Mouse (Mus musculus) hindbrain, embryonic 11.5 days (tissue): ENCODE measurements around the gene Cblb. TPM values are rescaled to one million over a fixed set of nuclear protein-coding genes. Genes with fewer than 3 reads are reported as not detected.

ENCODE experiments used
- ATAC-seq: fragments of 200-750 bp; cut with Nextera tagmentation; 2 replicates; pipeline ENCODE4 v1.8.0; 2017; ENCODE audit warnings: mild to moderate bottlenecking, moderate TSS enrichment, moderate library complexity; ENCODE audit not compliant: low FRiP score
- DNase-seq: peaks from one replicate; pipeline ENCODE4 v3.0.0-alpha.2; 2015; ENCODE audit warnings: low spot score
- H3K27ac ChIP-seq: fragments of 300-500 bp; sonication (generic); 2 replicates; pipeline ENCODE4 v1.5.1; 2014; ENCODE audit warnings: mild to moderate bottlenecking, low read depth, low read length
- H3K27me3 ChIP-seq: fragments of 300-500 bp; sonication (generic); 2 replicates; pipeline ENCODE4 v1.6.1; 2014; ENCODE audit warnings: mild to moderate bottlenecking, low read length, moderate library complexity, mixed read lengths; ENCODE audit not compliant: control insufficient read depth, insufficient read depth
- H3K36me3 ChIP-seq: fragments of 300-500 bp; sonication (generic); 2 replicates; pipeline ENCODE4 v1.6.1; 2014; ENCODE audit warnings: mild to moderate bottlenecking, low read length, moderate library complexity, mixed read lengths; ENCODE audit not compliant: control insufficient read depth, insufficient read depth
- H3K4me1 ChIP-seq: fragments of 300-500 bp; sonication (generic); replicated peaks from 2 replicates; pipeline ENCODE4 v1.6.1; 2014; ENCODE audit warnings: low read length, mixed read lengths; ENCODE audit not compliant: control insufficient read depth, insufficient read depth
- H3K4me2 ChIP-seq: fragments of 300-500 bp; sonication (generic); replicated peaks from 2 replicates; pipeline ENCODE4 v1.6.1; 2014; ENCODE audit warnings: mild to moderate bottlenecking, low read depth, low read length
- H3K4me3 ChIP-seq: fragments of 300-500 bp; sonication (generic); 2 replicates; pipeline ENCODE4 v1.5.1; 2014; ENCODE audit warnings: low read depth, low read length
- H3K9ac ChIP-seq: fragments of 300-500 bp; sonication (generic); 2 replicates; pipeline ENCODE4 v1.6.1; 2014; ENCODE audit warnings: low read depth, low read length
- H3K9me3 ChIP-seq: fragments of 300-500 bp; sonication (generic); 2 replicates; pipeline ENCODE4 v1.6.1; 2016; ENCODE audit warnings: low read length; ENCODE audit not compliant: control insufficient read depth
- WGBS: fragments of 180-500 bp; shearing (Covaris S2); extraction: QIAGEN DNeasy Blood & Tissue Kit; methylation state at CpG from one replicate; pipeline ENCODE4 v1.1.7; 2014; 5-methylcytosine and 5-hydroxymethylcytosine counted together
- polyA plus RNA-seq: library from polyadenylated mRNA; unstranded; fragments of >200 nt; fragmentation: Nextera tagmentation; extraction: Ambion mirVana; gene quantifications from 2 replicates; pipeline ENCODE4 v1.2.1, GENCODE M21; 2014

The Cblb gene
- polyA plus RNA-seq, 1 experiment from 2014 or later: 54.6 TPM

DNA sequence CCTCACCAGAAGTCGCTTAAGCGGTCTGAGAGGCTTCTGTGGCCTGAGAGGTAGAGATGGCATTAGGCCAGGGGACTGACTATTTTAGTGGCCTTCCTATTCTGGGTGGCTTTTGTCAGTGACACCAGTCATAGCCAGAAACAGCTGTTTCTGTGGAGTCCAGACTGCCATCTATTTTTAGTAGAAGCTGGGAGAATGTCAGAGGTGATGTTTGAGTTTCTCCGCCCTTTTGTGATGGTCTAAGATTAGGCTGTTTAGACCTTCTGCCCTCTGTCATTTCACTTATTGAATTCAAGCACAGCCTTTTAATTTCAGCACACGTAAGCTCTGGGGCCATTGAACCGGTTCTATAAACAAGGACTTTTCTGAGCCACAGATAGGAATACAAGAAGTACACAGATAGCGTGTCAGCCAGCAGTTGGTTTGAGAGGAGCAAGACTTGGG, 40.8 kb downstream of the Cblb start:
- Histone ChIP-seq H3K9ac (no peak overlapping the region), H3K4me3 (no peak overlapping the region), H3K4me1 (no peaks in the 10 kb centered on the region), H3K27ac (no peak overlapping the region), H3K9me3 (no peaks in the 10 kb centered on the region), H3K27me3 (no peaks in the 10 kb centered on the region), H3K4me2 (no peak overlapping the region), H3K36me3 (no peaks in the 10 kb centered on the region)
- ATAC-seq (no peak), DNase-seq (no peak)
- WGBS: 76% methylated on average over 6 of the region's 6 CpGs

DNA sequence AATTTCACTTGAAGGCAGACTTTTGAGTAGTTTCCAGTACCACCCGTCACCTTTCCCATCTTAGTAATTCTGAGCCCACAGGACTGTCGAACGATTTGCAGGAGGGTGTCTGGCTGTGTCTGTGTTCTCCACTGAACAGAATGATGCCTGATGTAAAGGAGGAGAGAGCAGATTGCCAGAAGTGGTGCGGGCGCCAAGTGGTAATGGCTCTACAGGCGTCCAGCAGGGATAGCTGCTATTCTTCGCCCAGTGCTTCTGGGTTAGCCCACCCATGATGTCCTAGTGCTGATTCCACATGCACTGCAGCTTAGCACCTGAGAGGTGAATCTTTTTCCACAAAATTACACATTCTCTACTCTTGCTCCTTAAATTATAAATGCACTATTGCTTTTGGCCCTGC, 45.6 kb downstream of the Cblb start:
- ATAC-seq (no peak), DNase-seq (no peak)
- H3K9me3 ChIP-seq: no peaks in the 10 kb centered on the region
- no peak overlapping the region for H3K4me3 ChIP-seq
- no peak overlapping the region for H3K4me2 ChIP-seq
- H3K27me3 ChIP-seq: no peaks in the 10 kb centered on the region
- 91% methylated on average over 7 of the region's 7 CpGs for WGBS
- no peaks in the 10 kb centered on the region for H3K36me3 ChIP-seq
- H3K9ac ChIP-seq: no peak overlapping the region
- H3K4me1 ChIP-seq: no peaks in the 10 kb centered on the region
- no peak overlapping the region for H3K27ac ChIP-seq

DNA sequence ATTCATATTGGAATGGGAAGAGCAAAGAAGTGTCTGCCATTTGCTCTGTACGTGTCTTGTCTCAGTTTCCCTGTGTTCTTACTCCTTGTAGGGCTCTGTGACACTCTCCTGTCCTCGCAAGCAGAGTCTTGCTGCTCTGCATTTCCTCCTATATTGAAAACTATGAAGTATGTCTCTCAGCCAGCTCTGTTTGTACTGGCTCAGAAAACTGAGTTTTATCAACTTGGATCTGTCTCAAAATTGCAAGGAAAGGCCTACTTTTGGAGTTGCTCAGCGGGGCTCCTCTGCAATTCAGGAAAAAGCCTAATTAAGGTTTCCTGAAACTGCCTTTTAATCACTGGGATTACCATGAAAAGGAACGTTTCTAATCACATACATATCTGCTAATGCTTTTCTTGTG, 46.9 kb downstream of the Cblb start:
- Histone ChIP-seq H3K9ac (no peak overlapping the region), H3K4me3 (no peak overlapping the region), H3K27me3 (no peaks in the 10 kb centered on the region), H3K4me1 (no peaks in the 10 kb centered on the region), H3K4me2 (no peak overlapping the region), H3K9me3 (no peaks in the 10 kb centered on the region), H3K36me3 (no peaks in the 10 kb centered on the region), H3K27ac (no peak overlapping the region)
- no peak for DNase-seq
- WGBS: 87% methylated on average over 4 of the region's 4 CpGs
- ATAC-seq: no peak

DNA sequence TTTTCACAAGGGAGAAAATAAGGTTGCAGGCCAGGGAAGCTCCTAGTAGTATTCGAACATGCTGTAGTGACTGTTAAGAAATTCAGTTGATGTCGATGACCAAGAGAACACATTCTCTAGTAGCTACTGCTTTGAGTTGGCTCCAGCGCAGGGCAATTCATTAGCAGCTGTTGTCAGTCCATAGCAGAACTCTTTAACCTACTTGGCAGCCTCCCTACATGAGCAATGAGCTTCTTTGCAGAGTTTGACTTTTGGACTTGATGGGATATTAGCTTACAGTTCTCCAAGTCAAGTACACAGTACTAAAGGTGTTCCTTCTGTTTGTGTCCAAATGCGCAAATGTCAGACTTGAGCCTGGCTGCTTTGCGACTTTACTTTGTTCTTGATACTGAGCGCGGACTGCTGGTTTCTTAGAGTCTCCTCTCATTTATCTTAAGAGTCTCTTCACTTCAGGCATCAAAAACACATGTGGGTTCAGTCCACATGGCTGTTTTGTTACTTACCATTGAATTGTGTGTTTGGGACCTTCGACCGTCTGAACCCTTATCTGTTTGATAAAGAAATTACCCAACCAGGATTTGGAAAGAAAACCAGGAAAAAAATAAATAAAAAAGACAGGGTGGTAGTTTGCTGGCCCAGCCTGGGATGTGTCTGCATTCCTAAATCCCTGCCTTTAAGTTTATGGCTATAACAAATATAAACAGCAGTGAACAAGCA, 47.9 kb downstream of the Cblb start:
- 85% methylated on average over 9 of the region's 9 CpGs for WGBS
- DNase-seq (no peak), ATAC-seq (no peak)
- no peak overlapping the region for H3K9ac ChIP-seq
- no peak overlapping the region for H3K4me3 ChIP-seq
- no peak overlapping the region for H3K27ac ChIP-seq
- H3K27me3 ChIP-seq: no peaks in the 10 kb centered on the region
- no peaks in the 10 kb centered on the region for H3K4me1 ChIP-seq
- H3K36me3 ChIP-seq: no peaks in the 10 kb centered on the region
- no peak overlapping the region for H3K4me2 ChIP-seq
- H3K9me3 ChIP-seq: no peaks in the 10 kb centered on the region

DNA sequence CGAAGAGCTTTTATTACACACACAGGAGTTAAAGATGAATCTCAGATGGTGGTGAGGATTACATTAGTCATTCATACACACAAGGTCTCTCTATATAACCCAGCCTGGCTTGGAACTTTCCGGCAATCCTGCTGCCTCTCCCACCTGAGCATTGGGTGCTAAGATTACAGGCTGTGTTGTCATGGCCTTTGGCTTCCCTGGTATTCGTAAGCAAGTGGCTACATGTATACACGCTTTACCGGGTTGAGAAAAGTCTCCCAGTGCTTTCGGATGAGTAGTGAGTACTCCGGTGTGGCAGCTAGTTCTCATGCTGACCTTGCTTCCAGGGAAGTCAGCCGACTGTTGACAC, 48.4 kb downstream of the Cblb start:
- Histone ChIP-seq H3K4me1 (no peaks in the 10 kb centered on the region), H3K4me3 (no peak overlapping the region), H3K36me3 (no peaks in the 10 kb centered on the region), H3K27ac (no peak overlapping the region), H3K4me2 (no peak overlapping the region), H3K9ac (no peak overlapping the region), H3K27me3 (no peaks in the 10 kb centered on the region), H3K9me3 (no peaks in the 10 kb centered on the region)
- no peak for ATAC-seq
- WGBS: 89% methylated on average over 8 of the region's 8 CpGs
- no peak for DNase-seq

DNA sequence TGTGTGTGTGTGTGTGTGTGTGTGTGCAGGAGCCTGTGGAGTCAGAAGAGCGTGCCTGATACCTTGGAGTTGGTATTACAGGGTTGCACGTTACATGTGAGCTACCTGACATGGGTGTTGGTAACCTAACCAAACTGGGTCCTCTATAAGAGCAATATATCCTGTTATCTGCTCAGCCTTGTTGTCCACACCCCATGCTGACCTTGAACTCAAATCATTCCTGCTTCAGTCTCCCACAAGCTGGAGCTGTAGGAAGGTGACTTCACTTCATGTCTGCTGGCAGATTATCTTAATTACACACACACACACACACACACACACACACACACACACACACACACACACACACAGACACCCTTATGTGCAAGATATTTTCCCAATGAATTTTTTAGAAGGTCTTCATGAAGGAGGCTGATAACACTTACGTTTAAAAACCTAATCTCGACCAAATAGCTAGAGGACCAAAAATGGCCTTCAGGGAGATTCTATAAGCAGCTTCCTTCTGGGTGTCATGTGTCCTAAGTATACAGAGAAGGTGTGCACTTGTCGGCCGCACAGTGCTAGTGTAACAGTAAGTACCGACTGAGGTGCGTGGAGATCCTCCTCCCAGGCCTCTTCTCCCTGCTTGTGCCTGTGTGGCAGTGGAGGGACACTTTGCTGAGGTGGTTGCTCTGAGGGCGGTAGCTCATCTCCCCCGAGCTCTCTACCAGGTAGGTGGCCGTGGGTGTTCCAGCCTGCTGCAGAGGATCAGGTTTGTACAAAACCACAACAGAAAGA, 49.8 kb downstream of the Cblb start:
- H3K4me1 ChIP-seq: no peaks in the 10 kb centered on the region
- no peak for DNase-seq
- no peak for ATAC-seq
- WGBS: 95% methylated on average over 11 of the region's 11 CpGs
- H3K4me3 ChIP-seq: no peak overlapping the region
- H3K4me2 ChIP-seq: no peak overlapping the region
- H3K27ac ChIP-seq: no peak overlapping the region
- H3K9ac ChIP-seq: no peak overlapping the region
- H3K36me3 ChIP-seq: no peaks in the 10 kb centered on the region
- H3K27me3 ChIP-seq: no peaks in the 10 kb centered on the region
- H3K9me3 ChIP-seq: no peaks in the 10 kb centered on the region

DNA sequence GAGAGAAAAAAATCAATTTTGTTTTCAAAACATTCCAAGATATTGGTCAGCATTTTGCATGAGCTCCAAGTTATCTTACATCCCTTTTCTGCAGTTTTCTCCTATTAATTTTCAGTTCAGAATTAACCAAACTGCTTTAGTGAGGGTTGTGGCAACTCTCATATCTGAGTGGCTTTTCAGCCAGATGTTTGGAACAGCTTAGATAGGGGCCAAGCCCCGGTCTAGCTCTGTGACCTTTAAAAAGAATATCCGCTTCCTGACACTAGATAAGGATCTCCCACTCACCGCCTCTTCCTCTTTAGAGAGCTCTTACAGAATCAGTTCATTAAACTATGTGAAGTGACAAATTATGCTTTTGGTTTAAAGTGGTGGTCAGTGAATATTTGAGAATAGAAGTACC, 50.7 kb downstream of the Cblb start:
- H3K27me3 ChIP-seq: no peaks in the 10 kb centered on the region
- no peaks in the 10 kb centered on the region for H3K36me3 ChIP-seq
- WGBS: 83% methylated on average over 3 of the region's 3 CpGs
- H3K9me3 ChIP-seq: no peaks in the 10 kb centered on the region
- no peak for ATAC-seq
- H3K27ac ChIP-seq: no peak overlapping the region
- H3K4me3 ChIP-seq: no peak overlapping the region
- no peak overlapping the region for H3K4me2 ChIP-seq
- H3K9ac ChIP-seq: no peak overlapping the region
- no peak for DNase-seq
- no peaks in the 10 kb centered on the region for H3K4me1 ChIP-seq

DNA sequence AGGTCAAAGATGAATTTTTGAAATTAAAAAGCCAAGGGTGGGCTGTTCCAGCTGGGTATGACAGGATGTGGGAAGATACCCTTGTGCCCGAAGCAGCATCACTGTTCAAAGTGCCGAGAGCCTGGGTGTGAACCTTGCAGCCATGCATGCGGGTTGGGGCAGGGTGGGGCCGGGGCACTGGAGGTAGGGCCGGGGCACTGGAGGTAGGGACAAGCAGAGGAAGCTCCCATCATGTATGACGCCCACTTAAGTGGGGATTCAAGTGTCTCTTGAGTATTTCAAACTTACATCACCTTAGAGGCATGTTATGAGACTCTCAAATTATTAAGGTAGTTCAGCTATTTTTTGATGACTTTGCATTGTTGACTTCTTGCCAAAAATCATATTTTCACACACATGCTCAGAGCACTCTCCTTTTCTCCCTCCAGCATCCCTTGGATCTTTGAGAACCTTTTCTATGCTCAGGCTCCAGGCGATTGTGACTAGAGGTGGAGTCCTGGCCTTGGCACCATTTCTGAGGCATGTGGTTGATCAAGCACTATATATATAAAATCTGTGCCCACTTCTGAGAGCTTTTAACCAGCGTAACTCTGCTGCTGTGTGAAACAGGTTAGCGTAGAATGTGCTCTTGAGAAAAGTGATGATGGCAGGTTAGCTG, 55.9 kb downstream of the Cblb start:
- no peak overlapping the region for H3K4me3 ChIP-seq
- no peak overlapping the region for H3K4me2 ChIP-seq
- no peak for ATAC-seq
- no peaks in the 10 kb centered on the region for H3K36me3 ChIP-seq
- no peak for DNase-seq
- no peaks in the 10 kb centered on the region for H3K9me3 ChIP-seq
- no peaks in the 10 kb centered on the region for H3K27me3 ChIP-seq
- H3K4me1 ChIP-seq: no peaks in the 10 kb centered on the region
- H3K27ac ChIP-seq: no peak overlapping the region
- WGBS: 92% methylated on average over 9 of the region's 9 CpGs
- no peak overlapping the region for H3K9ac ChIP-seq
